In the genomic region with DNA sequence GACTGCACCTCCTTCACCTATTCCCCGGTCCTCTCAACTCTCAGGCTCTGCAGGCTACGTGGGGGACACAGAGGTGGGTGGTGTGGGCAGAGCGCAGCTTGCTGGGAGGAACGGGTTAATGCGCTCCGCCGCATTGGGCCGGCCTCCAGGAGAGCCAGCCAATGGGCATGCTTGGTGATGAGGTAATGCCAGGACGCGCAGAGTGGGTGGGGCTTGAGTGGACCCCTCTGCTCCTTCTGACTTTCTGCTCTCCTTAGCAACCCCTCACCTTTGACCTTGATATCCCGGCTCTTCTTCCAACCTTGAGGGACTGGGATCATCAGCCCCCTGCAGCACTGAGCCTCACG, we compare ENCODE assay signal across 8 mouse cellular contexts.
DNase-seq lines count a peak whose midpoint lies in the region; ATAC-seq and TF ChIP-seq lines count a peak whose summit lies in the region.

No protein-coding gene starts in this region.

- DNase-seq in G1E (ENCODE audit: low spot score), result peak; percentile 34
- peak; percentile 89 to 93 for DNase-seq in heart, postnatal 14 days
- DNase-seq in layer of hippocampus, adult 11-12 months (ENCODE audit: low spot score), result peak; percentile 92
- DNase-seq in thymus, postnatal 0 days (ENCODE audit: low spot score), result peak; percentile 81

- no peak for ATAC-seq in G1E (ENCODE audit: extremely low read depth, insufficient number of reproducible peaks, low FRiP score, poor library complexity, severe bottlenecking)
- ATAC-seq in cerebellum, adult (ENCODE audit: insufficient number of reproducible peaks, low FRiP score, low TSS enrichment), result peak; percentile 27; the same call in 1 of the 2 replicates
- peak; percentile 51 for ATAC-seq in forebrain, embryonic 15.5 days (replicated peaks)
- peak; percentile 72 for ATAC-seq in liver, embryonic 16.5 days (ENCODE audit: low read depth)
- ATAC-seq in neural tube, embryonic 12.5 days (ENCODE audit: low FRiP score, low read depth), result peak; percentile 70

- 0% methylated on average over 12 of the region's 12 CpGs for WGBS in forebrain, embryonic 15.5 days
- 0% methylated on average over 12 of the region's 12 CpGs for whole genome bisulfite sequencing in liver, embryonic 16.5 days (ENCODE audit: insufficient replicate concordance)
- WGBS in neural tube, embryonic 12.5 days, result under 1% methylated on average over 12 of the region's 12 CpGs

- peak overlapping the region; percentile 56 for H3K9ac ChIP-seq in forebrain, embryonic 15.5 days (replicated peaks)
- peak overlapping the region; percentile 12; the same call in 1 of the 2 replicates for H3K9ac ChIP-seq in liver, embryonic 16.5 days (ENCODE audit: low read depth, low read length)
- H3K9ac ChIP-seq in neural tube, embryonic 12.5 days, result no peak overlapping the region

- no peak overlapping the region for H3K4me3 ChIP-seq in G1E (ENCODE audit: low read depth, low read length)
- peak overlapping the region; percentile 36 for H3K4me3 ChIP-seq in forebrain, embryonic 15.5 days
- H3K4me3 ChIP-seq in liver, embryonic 16.5 days (ENCODE audit: low read depth, low read length), result peak overlapping the region; percentile 9
- no peak overlapping the region for H3K4me3 ChIP-seq in neural tube, embryonic 12.5 days

- peak overlapping the region; percentile 99 for H3K27ac ChIP-seq in forebrain, embryonic 15.5 days (replicated peaks)
- H3K27ac ChIP-seq in liver, embryonic 16.5 days (ENCODE audit: low read length), result peak overlapping the region; percentile 70
- peak overlapping the region; percentile 96 for H3K27ac ChIP-seq in neural tube, embryonic 12.5 days

- TF ChIP-seq CTCF in G1E (IDR thresholded peaks at IDR 0.05; ENCODE audit: low read depth, low read length), result no peak

- H3K9me3 ChIP-seq in G1E (replicated peaks), result no peaks in the 10 kb centered on the region
- no peaks in the 10 kb centered on the region for H3K9me3 ChIP-seq in forebrain, embryonic 15.5 days
- no peaks in the 10 kb centered on the region for H3K9me3 ChIP-seq in liver, embryonic 16.5 days (replicated peaks; ENCODE audit: control insufficient read depth, low read length)
- no peaks in the 10 kb centered on the region for H3K9me3 ChIP-seq in neural tube, embryonic 12.5 days

- peaks cover 19% of the 10 kb centered on the region for H3K4me1 ChIP-seq in G1E (ENCODE audit: insufficient read depth, low read depth, low read length)
- H3K4me1 ChIP-seq in forebrain, embryonic 15.5 days, result peaks cover 74% of the 10 kb centered on the region
- peaks cover 26% of the 10 kb centered on the region for H3K4me1 ChIP-seq in liver, embryonic 16.5 days (ENCODE audit: control insufficient read depth, low read depth, low read length)
- H3K4me1 ChIP-seq in neural tube, embryonic 12.5 days, result peaks cover 78% of the 10 kb centered on the region

- H3K36me3 ChIP-seq in G1E (replicated peaks), result no peaks in the 10 kb centered on the region
- no peaks in the 10 kb centered on the region for H3K36me3 ChIP-seq in forebrain, embryonic 15.5 days
- no peaks in the 10 kb centered on the region for H3K36me3 ChIP-seq in liver, embryonic 16.5 days (ENCODE audit: control insufficient read depth, insufficient read depth)
- H3K36me3 ChIP-seq in neural tube, embryonic 12.5 days, result no peaks in the 10 kb centered on the region

- intact Hi-C loops in heart, postnatal 14 days (cut with DNase I), result loop anchor here (2.0 to 5.0 kb wide), 2 partner anchors 39 to 278 kb away; no protein-coding TSS in a partner anchor

- H3K27me3 ChIP-seq in G1E (ENCODE audit: insufficient read depth, low read length), result peaks cover 83% of the 10 kb centered on the region
- H3K27me3 ChIP-seq in forebrain, embryonic 15.5 days, result no peaks in the 10 kb centered on the region
- peaks cover 31% of the 10 kb centered on the region for H3K27me3 ChIP-seq in liver, embryonic 16.5 days (ENCODE audit: control insufficient read depth, insufficient read depth, low read depth, low read length)
- H3K27me3 ChIP-seq in neural tube, embryonic 12.5 days (replicated peaks), result no peaks in the 10 kb centered on the region

- H3K4me2 ChIP-seq in forebrain, embryonic 15.5 days (replicated peaks), result peak overlapping the region; percentile 67
- peak overlapping the region; percentile 51 for H3K4me2 ChIP-seq in liver, embryonic 16.5 days (ENCODE audit: low read depth, low read length)
- peak overlapping the region; percentile 59 for H3K4me2 ChIP-seq in neural tube, embryonic 12.5 days (replicated peaks)

Comparison
In these comparisons a context has a peak if more than half of its experiments do, and no peak if none do; other contexts are left out.
1. DNase-seq: peak in every context shown above with its lines; median percentile 92 in layer of hippocampus, adult 11-12 months; 91 in heart, postnatal 14 days; 81 in thymus, postnatal 0 days; 34 in G1E.
2. H3K4me3 ChIP-seq: peak in forebrain, embryonic 15.5 days (single experiment) and liver, embryonic 16.5 days (single experiment); none in G1E (single experiment) and neural tube, embryonic 12.5 days (single experiment).
3. Peak in every context shown above with its lines, with median percentiles within 50 percentile points of each other: H3K27ac ChIP-seq and H3K4me2 ChIP-seq.